8 mouse cellular contexts compared by ENCODE assay signal in genomic region chr2:72254813-72255582, GRCm38 (mm10). TPM values are rescaled to one million over a fixed set of nuclear protein-coding genes. Genes with fewer than 3 reads are reported as not detected.
DNase-seq lines count a peak whose midpoint lies in the region; ATAC-seq and TF ChIP-seq lines count a peak whose summit lies in the region.

No protein-coding gene starts in this region.

- H3K9me3 ChIP-seq in heart, embryonic 15.5 days (replicated peaks), result no peaks in the 10 kb centered on the region
- no peaks in the 10 kb centered on the region for H3K9me3 ChIP-seq in forebrain, postnatal 0 days (ENCODE audit: low read length)
- H3K9me3 ChIP-seq in neural tube, embryonic 14.5 days (ENCODE audit: control insufficient read depth, low read length), result no peaks in the 10 kb centered on the region

- peak overlapping the region; percentile 47 for H3K4me2 ChIP-seq in heart, embryonic 15.5 days
- H3K4me2 ChIP-seq in forebrain, postnatal 0 days (ENCODE audit: low read depth), result peak overlapping the region; percentile 15; the same call in 1 of the 2 replicates
- H3K4me2 ChIP-seq in neural tube, embryonic 14.5 days (ENCODE audit: low read depth, low read length), result peak overlapping the region; percentile 31

- WGBS in heart, embryonic 15.5 days, result 21% methylated on average over 14 of the region's 14 CpGs
- WGBS in forebrain, postnatal 0 days, result 37% methylated on average over 14 of the region's 14 CpGs
- 13% methylated on average over 14 of the region's 14 CpGs for WGBS in large intestine, adult 2 months
- 29% methylated on average over 14 of the region's 14 CpGs for WGBS in neural tube, embryonic 14.5 days
- 54% methylated on average over 14 of the region's 14 CpGs for WGBS in cerebellum, adult 2 months

- intact Hi-C loops in heart, postnatal 14 days (cut with DNase I), result no loop called here

- H3K36me3 ChIP-seq in heart, embryonic 15.5 days, result no peaks in the 10 kb centered on the region
- no peaks in the 10 kb centered on the region for H3K36me3 ChIP-seq in forebrain, postnatal 0 days (ENCODE audit: insufficient read depth)
- no peaks in the 10 kb centered on the region for H3K36me3 ChIP-seq in neural tube, embryonic 14.5 days (ENCODE audit: control insufficient read depth, insufficient read depth, low read length)

- H3K4me1 ChIP-seq in heart, embryonic 15.5 days (replicated peaks), result peaks cover 23% of the 10 kb centered on the region
- H3K4me1 ChIP-seq in forebrain, postnatal 0 days (ENCODE audit: insufficient read depth), result peaks cover 7% of the 10 kb centered on the region; the same call in 1 of the 2 replicates
- H3K4me1 ChIP-seq in neural tube, embryonic 14.5 days (ENCODE audit: control insufficient read depth, insufficient read depth, low read length), result peaks cover 7% of the 10 kb centered on the region
- no peaks in the 10 kb centered on the region for H3K4me1 ChIP-seq in cerebellum, adult 2 months (ENCODE audit: control insufficient read depth, insufficient read depth, low read length)

- DNase-seq in heart, postnatal 14 days, result no peak
- no peak for DNase-seq in forebrain, postnatal 0 days
- peak; percentile 94 for DNase-seq in large intestine, adult 2 months (ENCODE audit: low read depth, low spot score)
- DNase-seq in layer of hippocampus, adult 11-12 months (ENCODE audit: low spot score), result no peak
- no peak for DNase-seq in cerebellum, adult 2 months
- DNase-seq in gastrocnemius, adult 18-20 months (ENCODE audit: low spot score), result no peak

- no peak overlapping the region for H3K9ac ChIP-seq in heart, embryonic 15.5 days
- H3K9ac ChIP-seq in forebrain, postnatal 0 days, result no peak overlapping the region
- H3K9ac ChIP-seq in neural tube, embryonic 14.5 days (replicated peaks; ENCODE audit: low read depth, low read length), result no peak overlapping the region

- TF ChIP-seq CTCF in forebrain, postnatal 0 days (IDR thresholded peaks at IDR 0.05; ENCODE audit: low read depth), result no peak
- TF ChIP-seq CTCF in cerebellum, adult 2 months (IDR thresholded peaks at IDR 0.05; ENCODE audit: borderline replicate concordance, insufficient read depth, low read depth, low read length), result no peak

- H3K27ac ChIP-seq in heart, embryonic 15.5 days, result peak overlapping the region; percentile 50
- H3K27ac ChIP-seq in forebrain, postnatal 0 days (ENCODE audit: low read depth, low read length), result no peak overlapping the region; the same call in 1 of the 2 replicates
- peak overlapping the region; percentile 52 for H3K27ac ChIP-seq in neural tube, embryonic 14.5 days (ENCODE audit: low read depth, low read length)
- no peak overlapping the region for H3K27ac ChIP-seq in cerebellum, adult 2 months (ENCODE audit: insufficient read depth, low read length)

- TF ChIP-seq POLR2A in cerebellum, adult 2 months (IDR thresholded peaks at IDR 0.05; ENCODE audit: borderline replicate concordance, insufficient read depth, low read length), result no peak

- H3K27me3 ChIP-seq in heart, embryonic 15.5 days, result no peaks in the 10 kb centered on the region
- no peaks in the 10 kb centered on the region for H3K27me3 ChIP-seq in forebrain, postnatal 0 days (ENCODE audit: insufficient read depth, low read length)
- no peaks in the 10 kb centered on the region for H3K27me3 ChIP-seq in neural tube, embryonic 14.5 days (ENCODE audit: control insufficient read depth, insufficient read depth, low read length)
- H3K27me3 ChIP-seq in cerebellum, adult 2 months (ENCODE audit: control insufficient read depth, insufficient read depth, low read length), result no peaks in the 10 kb centered on the region

- ATAC-seq in heart, embryonic 15.5 days (replicated peaks; ENCODE audit: insufficient number of reproducible peaks, insufficient read depth, low FRiP score, low read depth), result no peak
- ATAC-seq in forebrain, postnatal 0 days, result peak; percentile 43; the same call in 1 of the 2 replicates
- peak; percentile 58 for ATAC-seq in neural tube, embryonic 14.5 days (ENCODE audit: low read depth)

- H3K4me3 ChIP-seq in heart, embryonic 15.5 days, result peak overlapping the region; percentile 14
- H3K4me3 ChIP-seq in forebrain, postnatal 0 days (ENCODE audit: low read depth, low read length), result no peak overlapping the region
- H3K4me3 ChIP-seq in neural tube, embryonic 14.5 days (ENCODE audit: low read depth, low read length), result no peak overlapping the region
- H3K4me3 ChIP-seq in cerebellum, adult 2 months (replicated peaks; ENCODE audit: insufficient read depth, low read depth, low read length), result no peak overlapping the region

RNA-seq across cellular contexts. Expression of gene Map3k20, which starts 30.4 kb away (rescaled TPM):
- 46.4 and 47.4 TPM in 2 replicates for polyA plus RNA-seq in heart, embryonic 15.5 days (2015; fragmentation: Nextera tagmentation; extraction: Ambion mirVana)
- total RNA-seq in heart, postnatal 14 days (2021), result 100 to 1,000 TPM; 220 to 230 TPM
- total RNA-seq in forebrain, postnatal 0 days (2014; rRNA removed), result 6.3 and 8.9 TPM in 2 replicates
- polyA plus RNA-seq in forebrain, postnatal 0 days (2015; fragmentation: Nextera tagmentation; extraction: Ambion mirVana), result 2.1 and 3.6 TPM in 2 replicates
- polyA plus RNA-seq in large intestine, adult 2 months (2012; rRNA removed), result 13.1 and 16.2 TPM in 2 replicates
- 6.1 and 6.2 TPM in 2 replicates for polyA plus RNA-seq in neural tube, embryonic 14.5 days (2014; fragmentation: Nextera tagmentation; extraction: Ambion mirVana)
- 6.0 and 6.9 TPM in 2 replicates for polyA plus RNA-seq in cerebellum, adult 2 months (2012; rRNA removed)
- 100 to 1,000 TPM; 335 to 441 TPM for total RNA-seq in gastrocnemius, adult 18-20 months (2021)

Comparison
In these comparisons a context has a peak if more than half of its experiments do, and no peak if none do; other contexts are left out.
1. H3K27ac ChIP-seq: peak in heart, embryonic 15.5 days (single experiment) and neural tube, embryonic 14.5 days (single experiment); none in forebrain, postnatal 0 days (single experiment) and cerebellum, adult 2 months (single experiment).
2. Peak in every context shown above with its lines, with median percentiles within 50 percentile points of each other: H3K4me2 ChIP-seq.